Mouse (Mus musculus) liver, postnatal 0 days (tissue): ENCODE results near the gene Man1a2. TPM values are rescaled to one million over a fixed set of nuclear protein-coding genes. Genes with fewer than 3 reads are reported as not detected.

Experiments
- ATAC-seq: fragments of 200-750 bp; cut with Nextera tagmentation; 2 replicates; pipeline ENCODE4 v1.8.0; 2017; ENCODE audit warnings: mild to moderate bottlenecking, moderate library complexity
- DNase-seq: peaks from one replicate; pipeline ENCODE4 v3.0.0-alpha.2; 2016
- H3K27ac ChIP-seq: fragments of 300-500 bp; sonication (generic); 2 replicates; pipeline ENCODE4 v1.5.1; 2014; ENCODE audit warnings: antibody characterized with exemption, moderate library complexity, mild to moderate bottlenecking, low read depth
- H3K27me3 ChIP-seq: fragments of 300-500 bp; sonication (generic); 2 replicates; pipeline ENCODE4 v1.6.1; 2014; ENCODE audit warnings: low read length, control low read depth, mixed read lengths; ENCODE audit not compliant: insufficient read depth
- H3K36me3 ChIP-seq: fragments of 300-500 bp; sonication (generic); replicated peaks from 2 replicates; pipeline ENCODE4 v1.6.1; 2014; ENCODE audit warnings: mild to moderate bottlenecking, control low read depth, low read length, moderate library complexity, mixed read lengths; ENCODE audit not compliant: insufficient read depth
- H3K4me1 ChIP-seq: fragments of 300-500 bp; sonication (generic); 2 replicates; pipeline ENCODE4 v1.6.1; 2014; ENCODE audit warnings: antibody characterized with exemption, mild to moderate bottlenecking, control low read depth; ENCODE audit not compliant: insufficient read depth
- H3K4me2 ChIP-seq: fragments of 300-500 bp; sonication (generic); 2 replicates; pipeline ENCODE4 v1.6.1; 2014; ENCODE audit warnings: low read depth, mild to moderate bottlenecking, low read length, moderate library complexity, mixed read lengths
- H3K4me3 ChIP-seq: fragments of 300-500 bp; sonication (generic); 2 replicates; pipeline ENCODE4 v1.5.1; 2014; ENCODE audit warnings: low read depth, low read length
- H3K9ac ChIP-seq: fragments of 300-500 bp; sonication (generic); replicated peaks from 2 replicates; pipeline ENCODE4 v1.6.1; 2014; ENCODE audit warnings: mild to moderate bottlenecking, moderate library complexity
- H3K9me3 ChIP-seq: fragments of 300-500 bp; sonication (generic); 2 replicates; pipeline ENCODE4 v1.6.1; 2016; ENCODE audit warnings: mild to moderate bottlenecking, control low read depth, low read length, mixed read lengths
- CTCF ChIP-seq: sonication (generic); IDR thresholded peaks from 2 replicates; pipeline ENCODE4 v1.5.1; 2016; ENCODE audit warnings: antibody characterized with exemption, low read depth
- EP300 ChIP-seq: IDR thresholded peaks from 2 replicates; pipeline ENCODE4 v1.6.1; 2016; ENCODE audit warnings: antibody characterized with exemption, low read depth, mild to moderate bottlenecking
- WGBS: fragments of 180-500 bp; shearing (Covaris S2); extraction: QIAGEN DNeasy Blood & Tissue Kit; methylation state at CpG from one replicate; pipeline ENCODE4 v1.1.7; 2014; ENCODE audit not compliant: insufficient replicate concordance; 5-methylcytosine and 5-hydroxymethylcytosine counted together
- polyA plus RNA-seq: library from polyadenylated mRNA; unstranded; fragments of >200 nt; fragmentation: Nextera tagmentation; extraction: Ambion mirVana; gene quantifications from 2 replicates; pipeline ENCODE4 v1.2.1, GENCODE M21; 2015

Man1a2 gene
- polyA plus RNA-seq, 1 experiment from 2014 or later = 40.4 TPM

DNA sequence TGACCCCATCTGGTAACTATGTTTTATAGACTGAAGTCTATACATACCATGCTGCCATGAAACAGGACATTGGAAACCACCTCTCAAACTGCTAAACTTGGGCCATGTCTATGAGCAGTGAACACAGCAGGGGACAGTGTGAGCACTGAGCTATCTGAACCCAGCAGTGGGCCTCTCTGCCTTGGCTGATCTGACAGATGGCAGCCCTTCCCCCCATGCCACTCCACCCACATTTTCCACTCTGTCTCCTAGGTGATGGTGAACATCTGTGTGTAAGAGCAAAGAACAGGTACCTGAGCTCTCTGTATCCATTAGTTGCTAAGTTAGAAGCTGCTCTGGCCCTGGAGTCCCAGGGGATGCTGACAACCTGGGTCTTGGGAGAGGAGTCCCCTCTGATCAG lies 151.9 kb downstream of the Man1a2 start:
- Histone ChIP-seq H3K9me3 (no peaks in the 10 kb centered on the region), H3K9ac (no peak overlapping the region), H3K4me3 (no peak overlapping the region), H3K4me1 (no peaks in the 10 kb centered on the region; the same call in 1 of the 2 replicates), H3K27ac (no peak overlapping the region), H3K27me3 (no peaks in the 10 kb centered on the region), H3K4me2 (no peak overlapping the region), H3K36me3 (no peaks in the 10 kb centered on the region)
- TF ChIP-seq CTCF = no peak
- TF ChIP-seq EP300 = no peak
- ATAC-seq (peak; percentile 82), DNase-seq (no peak)

GRCm38 (mm10) chr3:100530919-100531318 lies 154.4 kb downstream of the Man1a2 start:
- Histone ChIP-seq H3K4me1 (no peaks in the 10 kb centered on the region; the same call in 1 of the 2 replicates), H3K27me3 (no peaks in the 10 kb centered on the region), H3K36me3 (no peaks in the 10 kb centered on the region), H3K27ac (no peak overlapping the region), H3K9me3 (no peaks in the 10 kb centered on the region), H3K9ac (no peak overlapping the region), H3K4me2 (no peak overlapping the region), H3K4me3 (no peak overlapping the region)
- 70% methylated on average over 5 of the region's 5 CpGs for WGBS
- DNase-seq = no peak
- no peak for TF ChIP-seq EP300
- TF ChIP-seq CTCF = no peak
- no peak for ATAC-seq

DNA sequence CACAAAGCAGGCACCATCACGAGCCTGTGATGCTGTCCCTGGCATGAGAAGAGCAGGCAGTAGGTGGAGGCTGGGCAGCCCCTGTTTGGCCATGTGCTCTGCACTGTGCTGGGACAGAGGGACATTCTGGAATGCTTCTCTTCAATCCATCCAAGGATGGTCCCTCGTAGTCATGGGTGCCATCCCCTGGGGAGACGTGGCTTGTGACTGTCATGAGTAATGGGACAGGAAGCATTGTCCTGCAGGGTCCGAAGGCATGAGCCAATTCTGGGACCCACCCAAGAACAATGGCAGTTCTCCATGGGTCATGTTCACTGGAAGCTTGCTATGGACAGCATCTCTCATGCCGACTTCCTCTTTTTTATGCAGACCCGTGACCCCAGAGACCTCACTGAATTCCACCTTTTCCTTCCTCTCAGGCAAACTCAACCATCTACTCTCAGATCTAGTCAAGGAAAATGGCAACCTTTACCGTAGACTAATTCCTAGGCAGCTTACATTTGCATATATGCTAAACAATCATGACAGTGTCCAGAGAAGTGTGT lies 155.0 kb downstream of the Man1a2 start:
- H3K9me3 ChIP-seq = no peaks in the 10 kb centered on the region
- no peaks in the 10 kb centered on the region for H3K27me3 ChIP-seq
- no peak overlapping the region for H3K4me3 ChIP-seq
- 48% methylated on average over 7 of the region's 7 CpGs for WGBS
- H3K36me3 ChIP-seq = no peaks in the 10 kb centered on the region
- no peaks in the 10 kb centered on the region; the same call in 1 of the 2 replicates for H3K4me1 ChIP-seq
- ATAC-seq (no peak), DNase-seq (no peak)
- H3K9ac ChIP-seq = no peak overlapping the region
- TF ChIP-seq CTCF (no peak), EP300 (no peak)
- no peak overlapping the region for H3K27ac ChIP-seq
- no peak overlapping the region for H3K4me2 ChIP-seq

DNA sequence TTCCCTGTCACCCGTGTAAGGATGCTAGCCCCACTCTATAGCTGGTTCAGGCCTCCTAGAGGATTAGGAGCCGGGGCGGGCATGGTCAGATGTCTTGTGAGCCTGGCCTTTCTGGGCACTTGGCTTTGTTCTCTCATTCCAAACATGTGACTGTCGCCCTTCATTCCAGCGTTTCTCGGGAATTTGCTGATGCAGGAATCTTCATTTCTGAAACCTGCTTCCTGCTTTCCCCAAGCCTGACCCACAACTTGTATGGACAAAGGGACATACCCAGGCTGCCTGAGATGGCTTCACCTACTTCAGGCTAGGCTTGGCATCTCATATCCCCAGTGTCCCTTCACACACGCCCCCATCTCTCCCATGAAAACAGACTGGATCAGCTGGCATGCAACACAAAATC lies 162.6 kb downstream of the Man1a2 start:
- WGBS = 78% methylated on average over 7 of the region's 7 CpGs
- no peak overlapping the region for H3K4me3 ChIP-seq
- no peak for ATAC-seq
- H3K36me3 ChIP-seq = no peaks in the 10 kb centered on the region
- H3K27me3 ChIP-seq = no peaks in the 10 kb centered on the region
- no peak overlapping the region for H3K4me2 ChIP-seq
- H3K9me3 ChIP-seq = no peaks in the 10 kb centered on the region
- no peaks in the 10 kb centered on the region for H3K4me1 ChIP-seq
- H3K27ac ChIP-seq = no peak overlapping the region
- H3K9ac ChIP-seq = no peak overlapping the region
- TF ChIP-seq EP300 (no peak), CTCF (no peak)
- no peak for DNase-seq

DNA sequence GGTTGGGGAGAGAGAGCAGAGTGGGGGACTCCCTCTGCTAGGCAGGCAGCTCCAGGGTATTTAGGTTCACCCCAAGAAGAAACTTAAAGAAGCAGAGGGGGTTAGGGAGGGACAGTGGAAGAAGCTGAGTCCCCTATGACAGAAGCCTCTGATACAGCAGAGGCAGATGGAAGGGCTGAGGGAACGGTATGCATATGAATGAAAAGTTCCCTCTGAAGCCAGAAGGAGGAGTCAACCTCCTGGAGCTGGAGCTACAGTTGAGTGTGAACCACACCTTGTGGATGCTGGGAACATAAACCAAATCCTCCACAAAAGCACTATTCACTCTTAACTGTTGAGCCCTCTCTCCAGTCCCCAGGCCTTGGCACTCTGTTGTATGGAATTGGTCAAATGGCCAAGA lies 163.7 kb downstream of the Man1a2 start:
- WGBS = 58% methylated on average over 1 of the region's 1 CpGs

GRCm38 (mm10) chr3:100515754-100516141 lies 169.6 kb downstream of the Man1a2 start:
- WGBS = 58% methylated on average over 5 of the region's 5 CpGs
- no peak for TF ChIP-seq EP300
- no peak for TF ChIP-seq CTCF
- DNase-seq (no peak), ATAC-seq (0 out of 2 replicates have a peak, but pooled peaks have one; percentile 31)
- H3K4me2 ChIP-seq = no peak overlapping the region
- no peaks in the 10 kb centered on the region for H3K27me3 ChIP-seq
- H3K4me3 ChIP-seq = no peak overlapping the region
- H3K4me1 ChIP-seq = no peaks in the 10 kb centered on the region
- H3K9ac ChIP-seq = no peak overlapping the region
- H3K9me3 ChIP-seq = no peaks in the 10 kb centered on the region
- 0 out of 2 replicates have a peak overlapping the region, but pooled peaks have one; percentile 31 for H3K27ac ChIP-seq
- no peaks in the 10 kb centered on the region for H3K36me3 ChIP-seq

More for the DNA sequence above, 163.7 kb downstream of the Man1a2 start:
- no peak overlapping the region for H3K4me3 ChIP-seq
- H3K9ac ChIP-seq = no peak overlapping the region
- no peak for TF ChIP-seq CTCF
- TF ChIP-seq EP300 = no peak
- ATAC-seq (no peak), DNase-seq (no peak)
- H3K27me3 ChIP-seq = no peaks in the 10 kb centered on the region
- no peaks in the 10 kb centered on the region for H3K9me3 ChIP-seq
- no peak overlapping the region for H3K27ac ChIP-seq
- no peaks in the 10 kb centered on the region for H3K4me1 ChIP-seq
- H3K4me2 ChIP-seq = no peak overlapping the region
- no peaks in the 10 kb centered on the region for H3K36me3 ChIP-seq
